Mouse (Mus musculus): ENCODE results near the gene Lgals2. TPM values are rescaled to one million over a fixed set of nuclear protein-coding genes. Genes with fewer than 3 reads are reported as not detected.

Lgals2 gene
- polyA plus RNA-seq, 1 experiment: 1.3 TPM

GRCm38 (mm10) chr15:78834233-78835005 lies 20.9 kb downstream of the Lgals2 start:
- no peaks in the 10 kb centered on the region for H3K79me3 ChIP-seq (ENCODE audit: low read depth)
- no peaks in the 10 kb centered on the region for H3K27me3 ChIP-seq (ENCODE audit: control insufficient read depth, insufficient read depth, insufficient read length)
- no peaks in the 10 kb centered on the region for H3K79me2 ChIP-seq (ENCODE audit: control insufficient read depth, insufficient read depth)
- H3K36me3 ChIP-seq (ENCODE audit: control insufficient read depth, insufficient read depth): no peaks in the 10 kb centered on the region
- H3ac ChIP-seq (ENCODE audit: control insufficient read depth, insufficient read length, low read depth): no peak overlapping the region
- no peak for TF ChIP-seq CTCF (IDR thresholded peaks at IDR 0.05; ENCODE audit: control insufficient read depth, insufficient read depth, insufficient read length)
- no peak for TF ChIP-seq MYOD1 (IDR thresholded peaks at IDR 0.05; ENCODE audit: control insufficient read depth, insufficient read length, low read depth)
- no peak for TF ChIP-seq MYOG (IDR thresholded peaks at IDR 0.05; ENCODE audit: control insufficient read depth, extremely low read depth, insufficient read length)
- TF ChIP-seq MAX (IDR thresholded peaks at IDR 0.05): peak; percentile 39
- TF ChIP-seq FOSL1 (IDR thresholded peaks at IDR 0.05; ENCODE audit: insufficient read depth, low read length, poor library complexity, severe bottlenecking): peak; percentile 40
- no peak overlapping the region for H3K4me3 ChIP-seq (ENCODE audit: insufficient read depth, poor library complexity, severe bottlenecking)

- Histone ChIP-seq H3K27me3 (ENCODE audit: control insufficient read depth, insufficient read depth, insufficient read length) (no peaks in the 10 kb centered on the region), H3K36me3 (ENCODE audit: control insufficient read depth, insufficient read depth) (no peaks in the 10 kb centered on the region), H3K4me3 (ENCODE audit: insufficient read depth, poor library complexity, severe bottlenecking) (no peak overlapping the region), H3K79me3 (ENCODE audit: low read depth) (no peaks in the 10 kb centered on the region), H3K79me2 (ENCODE audit: control insufficient read depth, insufficient read depth) (no peaks in the 10 kb centered on the region), H3ac (ENCODE audit: control insufficient read depth, insufficient read length, low read depth) (no peak overlapping the region)
- TF ChIP-seq MYOG (IDR thresholded peaks at IDR 0.05; ENCODE audit: control insufficient read depth, extremely low read depth, insufficient read length): no peak
- TF ChIP-seq MAX (IDR thresholded peaks at IDR 0.05): no peak
- TF ChIP-seq MYOD1 (IDR thresholded peaks at IDR 0.05; ENCODE audit: control insufficient read depth, insufficient read length, low read depth): no peak
- no peak for TF ChIP-seq FOSL1 (IDR thresholded peaks at IDR 0.05; ENCODE audit: insufficient read depth, low read length, poor library complexity, severe bottlenecking)
- no peak for TF ChIP-seq USF1 (IDR thresholded peaks at IDR 0.05; ENCODE audit: low read depth)
- TF ChIP-seq CEBPB (IDR thresholded peaks at IDR 0.05; ENCODE audit: low read depth): no peak
- no peak for TF ChIP-seq CTCF (IDR thresholded peaks at IDR 0.05; ENCODE audit: control insufficient read depth, insufficient read depth, insufficient read length)
These were observed 21.7 kb downstream of the Lgals2 start for GRCm38 (mm10) chr15:78833582-78833981.

- Histone ChIP-seq H3K79me3 (ENCODE audit: low read depth) (no peaks in the 10 kb centered on the region), H3K36me3 (ENCODE audit: control insufficient read depth, insufficient read depth) (no peaks in the 10 kb centered on the region), H3K79me2 (ENCODE audit: control insufficient read depth, insufficient read depth) (no peaks in the 10 kb centered on the region), H3K4me3 (ENCODE audit: insufficient read depth, poor library complexity, severe bottlenecking) (no peak overlapping the region), H3K27me3 (ENCODE audit: control insufficient read depth, insufficient read depth, insufficient read length) (no peaks in the 10 kb centered on the region), H3ac (ENCODE audit: control insufficient read depth, insufficient read length, low read depth) (peak overlapping the region; percentile 12)
- TF ChIP-seq MAX (IDR thresholded peaks at IDR 0.05) (peak; percentile 93), MYOG (IDR thresholded peaks at IDR 0.05; ENCODE audit: control insufficient read depth, extremely low read depth, insufficient read length) (no peak), CTCF (IDR thresholded peaks at IDR 0.05; ENCODE audit: control insufficient read depth, insufficient read depth, insufficient read length) (no peak), MYOD1 (IDR thresholded peaks at IDR 0.05; ENCODE audit: control insufficient read depth, insufficient read length, low read depth) (peak; percentile 74), CEBPB (IDR thresholded peaks at IDR 0.05; ENCODE audit: low read depth) (no peak), USF1 (IDR thresholded peaks at IDR 0.05; ENCODE audit: low read depth) (no peak), FOSL1 (IDR thresholded peaks at IDR 0.05; ENCODE audit: insufficient read depth, low read length, poor library complexity, severe bottlenecking) (no peak)
These were observed 22.6 kb downstream of the Lgals2 start for GRCm38 (mm10) chr15:78832701-78833123.

GRCm38 (mm10) chr15:78831720-78832657 lies 23.3 kb downstream of the Lgals2 start:
- Histone ChIP-seq H3K4me3 (ENCODE audit: insufficient read depth, poor library complexity, severe bottlenecking) (no peak overlapping the region), H3K79me2 (ENCODE audit: control insufficient read depth, insufficient read depth) (no peaks in the 10 kb centered on the region), H3ac (ENCODE audit: control insufficient read depth, insufficient read length, low read depth) (no peak overlapping the region), H3K36me3 (ENCODE audit: control insufficient read depth, insufficient read depth) (no peaks in the 10 kb centered on the region), H3K27me3 (ENCODE audit: control insufficient read depth, insufficient read depth, insufficient read length) (no peaks in the 10 kb centered on the region), H3K79me3 (ENCODE audit: low read depth) (no peaks in the 10 kb centered on the region)
- TF ChIP-seq MYOG (IDR thresholded peaks at IDR 0.05; ENCODE audit: control insufficient read depth, extremely low read depth, insufficient read length) (no peak), MYOD1 (IDR thresholded peaks at IDR 0.05; ENCODE audit: control insufficient read depth, insufficient read length, low read depth) (no peak)

- H3K36me3 ChIP-seq (ENCODE audit: control insufficient read depth, insufficient read depth): no peaks in the 10 kb centered on the region
- no peak overlapping the region for H3ac ChIP-seq (ENCODE audit: control insufficient read depth, insufficient read length, low read depth)
- H3K79me3 ChIP-seq (ENCODE audit: low read depth): no peaks in the 10 kb centered on the region
- TF ChIP-seq CEBPB (IDR thresholded peaks at IDR 0.05; ENCODE audit: low read depth) (no peak), MAX (IDR thresholded peaks at IDR 0.05) (no peak), CTCF (IDR thresholded peaks at IDR 0.05; ENCODE audit: control insufficient read depth, insufficient read depth, insufficient read length) (no peak), MYOG (IDR thresholded peaks at IDR 0.05; ENCODE audit: control insufficient read depth, extremely low read depth, insufficient read length) (no peak), MYOD1 (IDR thresholded peaks at IDR 0.05; ENCODE audit: control insufficient read depth, insufficient read length, low read depth) (no peak), USF1 (IDR thresholded peaks at IDR 0.05; ENCODE audit: low read depth) (no peak)
- no peak overlapping the region for H3K4me3 ChIP-seq (ENCODE audit: insufficient read depth, poor library complexity, severe bottlenecking)
- no peaks in the 10 kb centered on the region for H3K79me2 ChIP-seq (ENCODE audit: control insufficient read depth, insufficient read depth)
- H3K27me3 ChIP-seq (ENCODE audit: control insufficient read depth, insufficient read depth, insufficient read length): no peaks in the 10 kb centered on the region
These were observed 24.3 kb downstream of the Lgals2 start for GRCm38 (mm10) chr15:78830742-78831719.
